Mouse (Mus musculus): Measurements from ENCODE around the gene Susd6.

The Susd6 gene

GRCm38 (mm10) chr12:80928881-80929280, 138.6 kb downstream of the Susd6 start:
- no peak for DNase-seq (ENCODE audit: low spot score in 2 of 2)

- DNase-seq (ENCODE audit: low spot score in 2 of 2), result no peak
These were observed 139.8 kb downstream of the Susd6 start for GRCm38 (mm10) chr12:80930141-80930540.
